16 mouse cellular contexts compared by ENCODE assay signal in the genomic region with DNA sequence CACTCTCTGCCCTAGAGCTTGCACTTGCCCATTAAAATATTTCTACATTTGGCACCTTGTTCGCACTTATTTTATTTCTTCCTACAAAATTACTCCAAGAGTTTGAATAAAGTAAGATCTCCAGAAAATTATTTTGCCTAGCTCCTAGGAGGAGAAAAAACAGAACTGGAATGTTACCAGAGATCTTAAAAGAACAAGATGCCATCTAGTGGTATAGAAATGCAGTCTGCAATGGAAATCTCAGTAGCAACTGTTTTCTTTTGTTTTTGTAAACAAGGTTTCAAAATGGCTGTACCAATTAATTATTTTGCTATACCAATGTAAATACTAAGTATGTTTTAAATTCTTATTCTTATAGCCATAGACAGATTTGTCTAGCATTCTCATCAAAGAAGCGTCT. TPM values are rescaled to one million over a fixed set of nuclear protein-coding genes. Genes with fewer than 3 reads are reported as not detected.
A peak's percentile ranks its signal among the peaks of the same experiment; 100 is the strongest.
DNase-seq lines count a peak whose midpoint lies in the region; ATAC-seq lines count a peak whose summit lies in the region.
"Had no signal": no experiment of that assay in that cellular context is flagged by ENCODE, and none has a peak within 500 bp of the region (broad histone marks: within the 10 kb centered on the region; RNA-seq: fewer than 3 reads in every experiment).

No protein-coding gene starts in this region.

- WGBS in embryonic facial prominence, embryonic 14.5 days, result 62% methylated on average over 2 of the region's 2 CpGs
- WGBS in embryonic facial prominence, embryonic 10.5 days, result 66% methylated on average over 2 of the region's 2 CpGs

- no peak overlapping the region for H3K4me2 ChIP-seq in embryonic facial prominence, embryonic 14.5 days (ENCODE audit: low read depth, low read length)
- H3K4me2 ChIP-seq: lung, embryonic 15.5 days had no signal

- no peak for ATAC-seq in embryonic facial prominence, embryonic 14.5 days (ENCODE audit: low read depth)
- peak; percentile 53 for ATAC-seq in megakaryocyte, adult 5-6 weeks (ENCODE audit: poor library complexity, severe bottlenecking)

- no peak overlapping the region for H3K27ac ChIP-seq in embryonic facial prominence, embryonic 14.5 days (replicated peaks; ENCODE audit: low read depth, low read length)
- no peak overlapping the region for H3K27ac ChIP-seq in embryonic facial prominence, embryonic 10.5 days (replicated peaks)
- H3K27ac ChIP-seq: lung, embryonic 15.5 days had no signal

- H3K36me3 ChIP-seq in embryonic facial prominence, embryonic 14.5 days (ENCODE audit: control insufficient read depth, insufficient read depth, low read length), result no peaks in the 10 kb centered on the region
- no peaks in the 10 kb centered on the region for H3K36me3 ChIP-seq in embryonic facial prominence, embryonic 10.5 days (replicated peaks)
- H3K36me3 ChIP-seq: lung, embryonic 15.5 days had no signal

- no peak overlapping the region for H3K9ac ChIP-seq in embryonic facial prominence, embryonic 14.5 days (ENCODE audit: low read depth, low read length)
- H3K9ac ChIP-seq: lung, embryonic 15.5 days had no signal

- H3K4me3 ChIP-seq in embryonic facial prominence, embryonic 14.5 days (ENCODE audit: low read depth, low read length), result no peak overlapping the region
- H3K4me3 ChIP-seq in embryonic facial prominence, embryonic 10.5 days, result no peak overlapping the region
- H3K4me3 ChIP-seq: lung, embryonic 15.5 days had no signal

- no peaks in the 10 kb centered on the region for H3K4me1 ChIP-seq in embryonic facial prominence, embryonic 14.5 days (ENCODE audit: control insufficient read depth, insufficient read depth, low read length)
- no peaks in the 10 kb centered on the region for H3K4me1 ChIP-seq in embryonic facial prominence, embryonic 10.5 days
- H3K4me1 ChIP-seq: lung, embryonic 15.5 days had no signal

- peak; percentile 5 for DNase-seq in embryonic facial prominence, embryonic 14.5 days (ENCODE audit: low spot score)
- no peak for DNase-seq in embryonic facial prominence, embryonic 10.5 days (ENCODE audit: low spot score)
- DNase-seq in layer of hippocampus, adult 9-10 months (ENCODE audit: low spot score), result peak; percentile 29
- DNase-seq in layer of hippocampus, adult 9-11 months, result no peak
- peak; percentile 14 for DNase-seq in ES-CJ7 (ENCODE audit: low read depth, low spot score)
- no peak for DNase-seq in right cerebral cortex, postnatal 14 days
- no peak for DNase-seq in adrenal gland, adult (ENCODE audit: inconsistent age in 2 of 2, low spot score in 1 of 2)
- DNase-seq: cerebellum, adult 11-12 months; gastrocnemius, postnatal 14 days; heart, postnatal 14 days; kidney, adult 2 months had no signal

- no peaks in the 10 kb centered on the region for H3K9me3 ChIP-seq in embryonic facial prominence, embryonic 14.5 days (ENCODE audit: control insufficient read depth, low read length)
- H3K9me3 ChIP-seq in embryonic facial prominence, embryonic 10.5 days, result no peaks in the 10 kb centered on the region
- H3K9me3 ChIP-seq: lung, embryonic 15.5 days had no signal

- H3K27me3 ChIP-seq in embryonic facial prominence, embryonic 14.5 days (replicated peaks; ENCODE audit: control insufficient read depth, insufficient read depth, low read length), result no peaks in the 10 kb centered on the region
- no peaks in the 10 kb centered on the region for H3K27me3 ChIP-seq in embryonic facial prominence, embryonic 10.5 days (replicated peaks; ENCODE audit: low read depth, poor library complexity, severe bottlenecking)
- H3K27me3 ChIP-seq: lung, embryonic 15.5 days had no signal

RNA-seq across cellular contexts. Expression of a gene that starts 7.0 kb away (rescaled TPM):
- polyA plus RNA-seq in embryonic facial prominence, embryonic 14.5 days (2014; fragmentation: Nextera tagmentation; extraction: Ambion mirVana), result not detected in 2 replicates
- polyA plus RNA-seq in embryonic facial prominence, embryonic 10.5 days (2016; fragmentation: Nextera tagmentation; extraction: Ambion mirVana), result not detected in 2 replicates
- total RNA-seq in megakaryocyte, adult 5-6 weeks (2015), result not detected in 2 replicates
- total RNA-seq in megakaryocyte, adult 5-6 weeks (2017), result not detected in 2 replicates
- total RNA-seq: gastrocnemius, postnatal 14 days; heart, postnatal 14 days; left cerebral cortex, postnatal 14 days; monocyte, adult 5-6 weeks had no signal
- polyA plus RNA-seq: kidney, adult 2 months; lung, embryonic 15.5 days; urinary bladder, adult 2 months had no signal

RNA-seq across cellular contexts. Expression of a gene that starts 17.2 kb away (rescaled TPM):
- 0.10 TPM in 1 of 2 replicates, not detected in the other for polyA plus RNA-seq in embryonic facial prominence, embryonic 14.5 days (2014; fragmentation: Nextera tagmentation; extraction: Ambion mirVana)
- polyA plus RNA-seq in embryonic facial prominence, embryonic 10.5 days (2016; fragmentation: Nextera tagmentation; extraction: Ambion mirVana), result 0.31 TPM in 1 of 2 replicates, not detected in the other
- not detected in 2 replicates for total RNA-seq in megakaryocyte, adult 5-6 weeks (2015)
- not detected in 2 replicates for total RNA-seq in megakaryocyte, adult 5-6 weeks (2017)
- total RNA-seq: gastrocnemius, postnatal 14 days; heart, postnatal 14 days; left cerebral cortex, postnatal 14 days; monocyte, adult 5-6 weeks had no signal
- polyA plus RNA-seq: kidney, adult 2 months; lung, embryonic 15.5 days; urinary bladder, adult 2 months had no signal

RNA-seq across cellular contexts. Expression of a gene that starts 19.6 kb away (rescaled TPM):
- 0.08 TPM in 1 of 2 replicates, not detected in the other for polyA plus RNA-seq in embryonic facial prominence, embryonic 14.5 days (2014; fragmentation: Nextera tagmentation; extraction: Ambion mirVana)
- polyA plus RNA-seq in embryonic facial prominence, embryonic 10.5 days (2016; fragmentation: Nextera tagmentation; extraction: Ambion mirVana), result not detected in 2 replicates
- not detected in 2 replicates for total RNA-seq in megakaryocyte, adult 5-6 weeks (2015)
- total RNA-seq in megakaryocyte, adult 5-6 weeks (2017), result not detected in 2 replicates
- total RNA-seq: gastrocnemius, postnatal 14 days; heart, postnatal 14 days; left cerebral cortex, postnatal 14 days; monocyte, adult 5-6 weeks had no signal
- polyA plus RNA-seq: kidney, adult 2 months; lung, embryonic 15.5 days; urinary bladder, adult 2 months had no signal

RNA-seq across cellular contexts. Expression of a gene that starts 27.6 kb away (rescaled TPM):
- not detected in 2 replicates for polyA plus RNA-seq in embryonic facial prominence, embryonic 14.5 days (2014; fragmentation: Nextera tagmentation; extraction: Ambion mirVana)
- not detected in 2 replicates for polyA plus RNA-seq in embryonic facial prominence, embryonic 10.5 days (2016; fragmentation: Nextera tagmentation; extraction: Ambion mirVana)
- not detected in 2 replicates for total RNA-seq in megakaryocyte, adult 5-6 weeks (2015)
- total RNA-seq in megakaryocyte, adult 5-6 weeks (2017), result not detected in 2 replicates
- total RNA-seq: gastrocnemius, postnatal 14 days; heart, postnatal 14 days; left cerebral cortex, postnatal 14 days; monocyte, adult 5-6 weeks had no signal
- polyA plus RNA-seq: kidney, adult 2 months; lung, embryonic 15.5 days; urinary bladder, adult 2 months had no signal

RNA-seq across cellular contexts. Expression of a gene that starts 37.3 kb away (rescaled TPM):
- polyA plus RNA-seq in embryonic facial prominence, embryonic 14.5 days (2014; fragmentation: Nextera tagmentation; extraction: Ambion mirVana), result 0.08 and 0.57 TPM in 2 replicates
- not detected in 2 replicates for polyA plus RNA-seq in embryonic facial prominence, embryonic 10.5 days (2016; fragmentation: Nextera tagmentation; extraction: Ambion mirVana)
- total RNA-seq in megakaryocyte, adult 5-6 weeks (2015), result not detected in 2 replicates
- not detected in 2 replicates for total RNA-seq in megakaryocyte, adult 5-6 weeks (2017)
- total RNA-seq: gastrocnemius, postnatal 14 days; heart, postnatal 14 days; left cerebral cortex, postnatal 14 days; monocyte, adult 5-6 weeks had no signal
- polyA plus RNA-seq: kidney, adult 2 months; lung, embryonic 15.5 days; urinary bladder, adult 2 months had no signal

Comparison
In these comparisons a context has a peak if more than half of its experiments do, and no peak if none do; other contexts are left out.
1. DNase-seq: peak in embryonic facial prominence, embryonic 14.5 days (single experiment), layer of hippocampus, adult 9-10 months (single experiment) and ES-CJ7 (single experiment); none in embryonic facial prominence, embryonic 10.5 days (single experiment), layer of hippocampus, adult 9-11 months (single experiment), right cerebral cortex, postnatal 14 days (single experiment) and adrenal gland, adult (0 of 2).